Mouse (Mus musculus): ENCODE results near the gene Atp23. TPM values are rescaled to one million over a fixed set of nuclear protein-coding genes. Genes with fewer than 3 reads are reported as not detected.

Gene Atp23
- polyA plus RNA-seq (2015; fragmentation: Nextera tagmentation; extraction: Ambion mirVana) = 14.0 and 15.4 TPM in 2 replicates

DNA sequence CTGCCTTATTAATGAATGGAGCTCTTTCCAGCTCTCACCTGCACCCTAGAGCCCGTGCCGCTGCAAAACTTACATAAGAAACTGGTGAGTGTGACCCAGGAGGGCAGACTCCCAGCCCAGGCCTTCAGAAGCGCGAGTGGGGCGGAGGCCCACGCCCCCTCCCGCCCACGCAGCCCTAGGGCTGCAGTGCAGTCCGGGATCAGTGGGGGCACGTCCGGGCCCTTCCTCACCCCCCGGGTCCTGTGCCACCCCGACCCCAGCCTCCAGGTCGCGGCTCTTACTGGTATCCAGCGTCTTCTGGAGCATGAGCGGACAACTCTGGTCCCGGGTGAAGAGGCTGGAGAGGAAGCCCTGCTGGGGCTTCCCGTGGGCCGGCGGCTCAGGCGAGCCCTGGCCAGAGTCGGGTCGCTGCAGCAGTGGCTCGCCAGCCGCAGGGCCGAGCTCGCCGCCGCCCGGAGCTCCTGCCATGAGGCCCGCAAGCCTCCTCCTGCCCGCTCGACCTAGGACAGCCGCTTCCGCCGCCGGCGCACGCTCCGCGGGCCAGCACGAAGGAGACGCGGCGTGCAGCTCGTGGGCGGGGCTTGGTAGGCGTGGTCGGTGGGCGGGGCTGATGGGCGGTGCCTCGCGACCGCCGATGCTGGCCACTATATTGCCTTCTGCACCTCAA is at the start of gene Atp23:
TSS of gene Atp23 (minus strand) at position 535 of the 667 bp plus-strand sequence.
- Histone ChIP-seq H3K27ac (replicated peaks) (peak within 1 kb of the TSS; percentile 54), H3K4me3 (peak within 1 kb of the TSS; percentile 84), H3K9me3 (no peaks in the 10 kb centered on the region), H3K4me2 (peak within 1 kb of the TSS; percentile 99), H3K27me3 (no peaks in the 10 kb centered on the region), H3K4me1 (replicated peaks) (peaks cover 17% of the 10 kb centered on the region), H3K9ac (peak within 1 kb of the TSS; percentile 69), H3K36me3 (peaks cover under 1% of the 10 kb centered on the region; the same call in 1 of the 2 replicates)
- ATAC-seq (ENCODE audit: low FRiP score, low read depth) = peak; percentile 74
- 0% methylated on average over 48 of the region's 56 CpGs for WGBS

DNA sequence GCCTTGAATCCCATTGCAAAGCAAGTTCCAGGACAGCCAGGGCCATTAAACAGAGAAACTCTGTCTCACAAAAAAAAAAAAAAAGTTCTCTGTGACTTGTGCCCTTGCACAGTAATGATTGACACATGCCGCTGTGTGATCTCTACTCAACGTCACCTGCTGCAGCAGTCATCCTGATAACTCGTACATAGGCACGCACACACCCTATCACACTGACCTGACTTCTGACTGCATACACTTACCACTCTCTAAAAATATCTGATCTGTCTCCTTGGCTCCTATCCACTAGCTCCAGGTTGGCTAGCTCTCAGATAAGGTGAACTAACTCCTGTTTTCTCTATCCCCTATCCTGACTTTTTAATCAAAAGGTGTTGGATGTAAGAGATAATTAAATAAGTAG is 49.4 kb upstream of the Atp23 start:
- Histone ChIP-seq H3K27me3 (peaks cover 4% of the 10 kb centered on the region; the same call in 1 of the 2 replicates), H3K9ac (no peak overlapping the region), H3K36me3 (no peaks in the 10 kb centered on the region), H3K9me3 (no peaks in the 10 kb centered on the region), H3K27ac (replicated peaks) (no peak overlapping the region), H3K4me1 (replicated peaks) (no peaks in the 10 kb centered on the region), H3K4me2 (no peak overlapping the region), H3K4me3 (no peak overlapping the region)
- 89% methylated on average over 4 of the region's 4 CpGs for WGBS
- no peak for ATAC-seq (ENCODE audit: low FRiP score, low read depth)

DNA sequence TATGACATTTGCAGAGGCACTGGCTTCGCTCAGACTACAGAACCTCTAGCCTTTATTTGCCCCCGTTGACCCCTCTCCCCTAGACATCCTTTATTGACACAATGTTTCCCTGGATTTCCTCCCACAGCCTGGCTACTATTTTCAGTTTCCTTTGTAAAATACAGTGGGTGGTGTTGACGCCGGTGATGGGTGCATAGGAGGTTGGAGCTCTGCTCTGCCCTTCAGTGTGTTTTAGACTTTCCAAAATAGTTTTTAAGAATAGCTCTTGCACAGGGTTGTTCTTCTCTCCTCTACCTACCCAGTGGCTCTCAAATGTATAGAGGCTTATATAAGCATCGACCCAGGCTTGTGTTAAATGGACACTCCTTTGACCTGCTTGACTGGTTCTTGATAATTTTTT is 48.7 kb upstream of the Atp23 start:
- H3K4me2 ChIP-seq = no peak overlapping the region
- 58% methylated on average over 5 of the region's 5 CpGs for whole genome bisulfite sequencing
- no peak overlapping the region for H3K9ac ChIP-seq
- 0 out of 2 replicates have a peak, but pooled peaks cover 2% of the 10 kb centered on the region for H3K27me3 ChIP-seq
- no peaks in the 10 kb centered on the region for H3K4me1 ChIP-seq (replicated peaks)
- H3K9me3 ChIP-seq = no peaks in the 10 kb centered on the region
- no peak overlapping the region for H3K4me3 ChIP-seq
- no peak overlapping the region for H3K27ac ChIP-seq (replicated peaks)
- ATAC-seq (ENCODE audit: low FRiP score, low read depth) = no peak
- no peaks in the 10 kb centered on the region for H3K36me3 ChIP-seq

DNA sequence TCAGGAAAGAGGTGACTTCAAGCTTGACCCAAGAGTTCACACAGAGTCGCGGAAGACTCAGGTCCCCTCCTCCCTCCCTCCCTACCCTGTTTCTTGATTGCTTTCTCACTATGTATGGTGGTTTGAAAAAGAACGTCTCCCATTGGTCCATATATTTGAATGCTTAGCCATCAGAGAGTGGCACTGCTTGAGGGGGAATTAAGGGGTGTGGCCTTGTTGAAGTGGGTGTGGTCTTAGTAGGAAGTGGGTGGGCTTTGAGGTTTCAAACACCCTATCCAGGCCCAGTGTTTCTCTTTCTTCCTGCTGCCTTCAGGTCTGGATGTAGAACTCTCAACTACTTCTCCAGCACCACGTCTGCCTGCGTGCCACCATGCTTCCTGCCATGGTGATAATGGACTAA is 44.4 kb upstream of the Atp23 start:
- Histone ChIP-seq H3K4me3 (no peak overlapping the region), H3K9me3 (no peaks in the 10 kb centered on the region), H3K27me3 (no peaks in the 10 kb centered on the region), H3K4me1 (replicated peaks) (no peaks in the 10 kb centered on the region), H3K9ac (no peak overlapping the region), H3K4me2 (no peak overlapping the region), H3K36me3 (no peaks in the 10 kb centered on the region), H3K27ac (replicated peaks) (no peak overlapping the region)
- ATAC-seq (ENCODE audit: low FRiP score, low read depth) = no peak
- 86% methylated on average over 5 of the region's 5 CpGs for WGBS

DNA sequence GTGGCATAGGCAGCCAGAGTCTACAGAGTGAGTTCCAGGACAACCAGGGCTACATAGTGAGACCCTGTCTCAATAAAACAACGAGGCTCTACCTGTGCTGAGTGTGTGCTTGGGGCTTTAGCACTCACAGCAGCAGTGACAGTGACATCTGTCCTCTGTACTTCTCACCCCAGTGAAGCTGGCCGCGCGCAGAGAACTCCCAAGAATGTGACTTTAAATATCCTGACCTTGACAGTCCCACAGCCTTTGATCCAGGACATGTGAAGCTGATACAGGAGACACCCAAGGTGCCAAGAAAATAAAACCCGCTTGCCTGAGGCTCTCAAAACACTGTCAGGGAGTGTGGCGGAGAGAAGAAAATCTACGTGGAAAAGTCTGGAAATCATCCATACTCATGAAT is 39.8 kb upstream of the Atp23 start:
- H3K27me3 ChIP-seq = no peaks in the 10 kb centered on the region
- ATAC-seq (ENCODE audit: low FRiP score, low read depth) = no peak
- no peak overlapping the region for H3K4me2 ChIP-seq
- no peak overlapping the region for H3K27ac ChIP-seq (replicated peaks)
- 80% methylated on average over 7 of the region's 7 CpGs for WGBS
- no peaks in the 10 kb centered on the region for H3K36me3 ChIP-seq
- H3K9me3 ChIP-seq = no peaks in the 10 kb centered on the region
- H3K4me3 ChIP-seq = no peak overlapping the region
- no peak overlapping the region for H3K9ac ChIP-seq
- no peaks in the 10 kb centered on the region for H3K4me1 ChIP-seq (replicated peaks)

DNA sequence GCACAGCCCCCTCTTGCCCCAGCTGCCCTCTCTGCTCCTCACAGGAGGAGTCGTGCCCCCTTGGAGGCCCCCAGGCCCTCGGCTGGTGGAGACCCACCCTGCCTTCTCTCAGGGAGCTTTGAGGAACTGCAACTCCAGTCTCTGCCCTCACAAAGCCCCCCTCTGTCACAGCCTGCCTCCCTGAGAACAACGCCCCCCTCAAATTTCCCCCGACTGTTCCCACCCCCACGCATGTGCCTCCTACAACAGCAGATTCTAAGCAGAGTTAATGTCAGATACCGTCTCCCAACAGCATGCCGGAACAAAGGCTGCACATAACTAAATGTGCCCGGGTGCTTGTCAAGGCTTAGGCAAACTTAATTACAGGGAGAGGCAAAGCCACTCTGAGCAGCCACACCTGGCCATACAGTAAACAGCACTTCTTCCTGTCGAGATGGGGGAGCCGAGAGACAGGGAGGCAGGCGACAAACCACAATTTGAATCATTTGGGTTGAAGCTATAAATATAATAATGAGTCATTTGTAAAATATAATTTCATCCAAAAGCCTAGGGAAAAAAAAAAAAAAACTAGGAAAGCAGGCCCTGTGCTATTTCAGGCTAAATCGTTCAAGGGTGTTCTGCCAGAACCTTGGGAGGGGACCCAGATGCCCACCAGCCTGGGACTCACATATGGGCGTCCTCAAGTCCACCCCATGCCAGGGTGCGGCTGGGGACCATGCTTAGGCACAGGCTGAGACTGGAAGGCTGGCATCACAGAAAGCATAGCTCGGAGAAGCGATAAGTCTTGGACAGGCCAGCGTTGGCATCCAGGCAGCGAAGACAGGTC is 34.6 kb upstream of the Atp23 start:
- H3K4me2 ChIP-seq = no peak overlapping the region
- no peak overlapping the region for H3K9ac ChIP-seq
- WGBS = 64% methylated on average over 18 of the region's 18 CpGs
- no peak for ATAC-seq (ENCODE audit: low FRiP score, low read depth)
- H3K27me3 ChIP-seq = no peaks in the 10 kb centered on the region
- H3K9me3 ChIP-seq = no peaks in the 10 kb centered on the region
- no peaks in the 10 kb centered on the region for H3K36me3 ChIP-seq
- H3K4me3 ChIP-seq = no peak overlapping the region
- peaks cover 8% of the 10 kb centered on the region; the same call in 1 of the 2 replicates for H3K4me1 ChIP-seq (replicated peaks)
- H3K27ac ChIP-seq (replicated peaks) = no peak overlapping the region

DNA sequence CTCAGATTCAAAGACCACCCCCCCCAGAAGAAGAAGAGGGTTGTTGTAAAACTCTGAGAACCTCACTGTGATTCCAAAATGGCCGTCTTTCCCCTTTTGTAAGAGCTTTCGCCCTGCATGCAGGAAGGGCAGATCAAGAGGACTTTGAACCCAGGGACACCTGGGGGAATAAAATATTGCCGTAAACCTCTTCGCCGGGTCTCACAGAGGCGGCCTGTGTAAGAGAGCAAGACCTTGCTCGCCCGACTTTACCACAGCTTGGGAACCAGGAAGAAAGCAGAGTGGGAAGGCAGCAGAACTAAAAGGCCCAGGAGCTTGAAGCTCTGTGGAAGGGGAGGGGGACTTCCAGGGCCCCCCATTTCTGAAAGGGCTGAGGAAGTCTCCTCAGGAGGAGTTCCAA is 34.0 kb upstream of the Atp23 start:
- no peak overlapping the region for H3K27ac ChIP-seq (replicated peaks)

DNA sequence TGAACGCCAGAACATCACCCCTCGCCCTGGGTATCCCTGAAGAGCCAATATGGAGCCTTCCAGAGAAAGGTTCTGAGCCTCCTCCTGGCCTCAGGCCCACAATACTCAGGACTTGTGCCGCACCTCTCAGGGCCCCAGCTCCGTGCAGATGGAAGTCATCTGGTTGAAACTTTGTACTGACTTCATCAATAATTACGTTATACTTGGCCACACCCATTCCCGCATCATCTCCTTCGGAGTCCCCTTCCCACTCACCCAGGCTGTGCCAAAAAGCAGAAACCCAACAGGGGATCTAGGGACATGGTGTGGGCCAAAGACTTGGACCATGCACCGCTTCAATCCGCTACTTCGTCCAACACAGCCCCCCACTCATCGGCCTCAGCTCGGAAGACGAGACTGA is 33.4 kb upstream of the Atp23 start:
- Histone ChIP-seq H3K9ac (no peak overlapping the region), H3K36me3 (no peaks in the 10 kb centered on the region), H3K27me3 (no peaks in the 10 kb centered on the region), H3K9me3 (no peaks in the 10 kb centered on the region), H3K27ac (replicated peaks) (no peak overlapping the region), H3K4me1 (replicated peaks) (peaks cover 19% of the 10 kb centered on the region), H3K4me3 (no peak overlapping the region), H3K4me2 (no peak overlapping the region)
- ATAC-seq (ENCODE audit: low FRiP score, low read depth) = no peak
- 95% methylated on average over 13 of the region's 13 CpGs for WGBS

More for the DNA sequence above, 34.0 kb upstream of the Atp23 start:
- no peaks in the 10 kb centered on the region for H3K27me3 ChIP-seq
- H3K4me2 ChIP-seq = no peak overlapping the region
- peaks cover 14% of the 10 kb centered on the region for H3K4me1 ChIP-seq (replicated peaks)
- no peaks in the 10 kb centered on the region for H3K36me3 ChIP-seq
- H3K9ac ChIP-seq = no peak overlapping the region
- WGBS = 88% methylated on average over 8 of the region's 8 CpGs
- no peak overlapping the region for H3K4me3 ChIP-seq
- ATAC-seq (ENCODE audit: low FRiP score, low read depth) = no peak
- no peaks in the 10 kb centered on the region for H3K9me3 ChIP-seq

DNA sequence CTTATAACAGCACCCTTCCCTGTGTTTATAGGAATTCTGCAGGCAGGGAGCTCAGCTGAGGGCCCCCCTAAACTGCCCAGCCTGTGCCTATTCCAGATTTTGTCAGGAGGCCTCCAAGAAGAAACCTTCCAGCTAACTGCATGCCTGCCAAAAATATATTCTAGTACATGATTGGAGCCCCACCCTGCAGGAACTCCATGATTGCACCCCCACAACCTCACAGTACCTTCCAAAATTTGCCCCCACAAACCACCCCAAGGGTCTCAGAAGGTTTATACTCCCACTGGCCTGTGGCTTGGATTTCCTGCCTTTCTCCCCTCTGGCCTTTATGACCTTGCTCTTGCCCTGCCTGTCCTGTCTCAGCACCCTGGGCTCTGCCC is 30.6 kb upstream of the Atp23 start:
- H3K9ac ChIP-seq = no peak overlapping the region
- H3K27ac ChIP-seq (replicated peaks) = peak overlapping the region; percentile 70
- H3K4me3 ChIP-seq = no peak overlapping the region
- H3K4me2 ChIP-seq = no peak overlapping the region
- H3K9me3 ChIP-seq = no peaks in the 10 kb centered on the region
- H3K4me1 ChIP-seq (replicated peaks) = peaks cover 47% of the 10 kb centered on the region
- H3K36me3 ChIP-seq = no peaks in the 10 kb centered on the region
- ATAC-seq (ENCODE audit: low FRiP score, low read depth) = no peak
- H3K27me3 ChIP-seq = no peaks in the 10 kb centered on the region

DNA sequence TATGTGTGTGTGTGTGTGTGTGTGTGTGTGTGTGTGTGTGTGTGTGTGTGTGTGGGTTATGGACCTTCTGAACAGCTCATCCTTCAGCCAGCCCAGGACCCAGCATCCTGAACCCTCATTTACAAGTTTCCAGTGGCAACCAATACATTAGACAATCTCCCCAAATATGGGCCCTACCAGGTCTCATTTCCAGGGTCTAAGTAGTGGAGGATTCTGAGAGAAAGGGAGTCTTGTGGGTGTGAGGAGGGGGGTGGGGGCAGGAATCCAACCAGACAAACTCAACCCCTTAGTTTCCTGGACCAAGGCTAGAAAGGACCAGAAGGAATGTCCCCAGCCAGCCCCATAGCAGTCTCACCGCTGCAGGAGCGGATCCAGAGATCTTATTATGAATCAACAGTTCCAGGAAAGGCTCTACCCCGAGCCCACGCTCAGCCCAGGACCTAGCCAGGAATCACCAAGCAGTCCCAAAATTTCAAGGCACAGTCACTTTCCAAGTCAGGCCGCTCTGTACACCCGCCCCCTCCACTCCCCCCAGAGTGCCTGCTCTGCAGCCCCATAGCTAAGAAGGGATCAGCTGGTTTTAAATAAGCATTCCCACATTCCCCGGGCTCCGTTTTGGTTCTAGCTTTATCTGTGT is 30.1 kb upstream of the Atp23 start:
- Histone ChIP-seq H3K4me3 (no peak overlapping the region), H3K4me1 (replicated peaks) (peaks cover 50% of the 10 kb centered on the region), H3K27ac (replicated peaks) (peak overlapping the region; percentile 70), H3K36me3 (no peaks in the 10 kb centered on the region), H3K4me2 (no peak overlapping the region), H3K9me3 (no peaks in the 10 kb centered on the region), H3K9ac (no peak overlapping the region), H3K27me3 (no peaks in the 10 kb centered on the region)
- ATAC-seq (ENCODE audit: low FRiP score, low read depth) = no peak
- WGBS = 68% methylated on average over 8 of the region's 8 CpGs

DNA sequence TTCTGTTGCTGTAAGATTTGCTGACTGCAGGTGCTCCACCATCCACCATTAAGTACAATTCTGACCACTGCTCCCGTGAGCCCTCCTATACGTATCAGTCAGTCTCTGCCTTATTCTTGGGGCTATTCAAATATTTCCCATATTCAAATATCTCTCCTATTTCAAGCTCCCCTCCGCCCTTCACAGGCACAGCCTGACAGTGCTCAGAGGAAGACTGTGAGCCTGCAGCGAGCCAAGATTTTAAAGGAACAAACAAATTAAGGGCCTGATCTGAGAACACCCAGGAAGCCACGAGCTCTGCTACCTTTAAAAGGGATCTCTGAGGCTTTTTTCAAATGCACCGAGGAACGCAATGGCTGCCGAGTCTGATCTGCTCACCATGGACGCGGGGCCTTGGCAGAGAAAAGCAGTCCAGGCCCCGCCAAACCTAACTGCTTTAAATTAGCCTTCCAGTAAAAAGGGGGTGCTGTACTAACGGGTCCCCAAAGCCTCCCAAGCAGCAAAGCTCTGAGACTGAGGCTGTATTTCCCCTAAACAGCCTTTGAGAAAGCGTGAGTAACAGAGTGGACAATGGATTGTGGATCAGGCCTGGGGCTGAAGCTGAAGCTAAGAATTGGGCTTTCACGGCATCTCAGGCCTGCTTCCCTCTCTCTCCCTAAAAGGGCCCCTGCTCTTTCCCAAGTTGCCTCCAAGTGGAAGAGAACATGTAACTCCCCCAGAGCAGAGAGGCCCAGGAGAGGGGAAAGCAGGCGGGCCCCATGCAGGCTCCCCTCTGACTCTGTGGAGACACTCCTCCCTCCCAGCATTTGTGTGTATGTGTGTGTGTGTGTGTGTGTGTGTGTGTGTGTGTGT is 29.3 kb upstream of the Atp23 start:
- H3K36me3 ChIP-seq = no peaks in the 10 kb centered on the region
- no peak overlapping the region for H3K4me2 ChIP-seq
- no peaks in the 10 kb centered on the region for H3K9me3 ChIP-seq
- WGBS = 27% methylated on average over 15 of the region's 15 CpGs
- peak overlapping the region; percentile 77 for H3K27ac ChIP-seq (replicated peaks)
- H3K4me3 ChIP-seq = no peak overlapping the region
- no peaks in the 10 kb centered on the region for H3K27me3 ChIP-seq
- peaks cover 52% of the 10 kb centered on the region for H3K4me1 ChIP-seq (replicated peaks)
- no peak overlapping the region for H3K9ac ChIP-seq
- ATAC-seq (ENCODE audit: low FRiP score, low read depth) = peak; percentile 60

Measured in hindbrain, embryonic 15.5 days (tissue).